Mouse (Mus musculus) heart, embryonic 15.5 days (tissue): Measurements from ENCODE around the gene Tefm. TPM values are rescaled to one million over a fixed set of nuclear protein-coding genes. Genes with fewer than 3 reads are reported as not detected.

Source experiments
- ATAC-seq: fragments of 200-750 bp; cut with Nextera tagmentation; replicated peaks from 2 replicates; pipeline ENCODE4 v1.8.0; 2017; ENCODE audit warnings: low read depth, moderate TSS enrichment; ENCODE audit not compliant: insufficient number of reproducible peaks, insufficient read depth, low FRiP score
- H3K27ac ChIP-seq: fragments of 300-500 bp; sonication (generic); 2 replicates; pipeline ENCODE4 v1.5.1; 2015; ENCODE audit warnings: mild to moderate bottlenecking, inconsistent platforms
- H3K27me3 ChIP-seq: fragments of 300-500 bp; sonication (generic); 2 replicates; pipeline ENCODE4 v1.6.1; 2015; ENCODE audit warnings: inconsistent platforms
- H3K36me3 ChIP-seq: fragments of 300-500 bp; sonication (generic); 2 replicates; pipeline ENCODE4 v1.6.1; 2015; ENCODE audit warnings: mild to moderate bottlenecking, inconsistent platforms
- H3K4me1 ChIP-seq: fragments of 300-500 bp; sonication (generic); replicated peaks from 2 replicates; pipeline ENCODE4 v1.6.1; 2015; ENCODE audit warnings: inconsistent platforms
- H3K4me2 ChIP-seq: fragments of 300-500 bp; sonication (generic); 2 replicates; pipeline ENCODE4 v1.6.1; 2015; ENCODE audit warnings: inconsistent platforms, mild to moderate bottlenecking, moderate library complexity
- H3K4me3 ChIP-seq: fragments of 300-500 bp; sonication (generic); 2 replicates; pipeline ENCODE4 v1.5.1; 2015; ENCODE audit warnings: mild to moderate bottlenecking, inconsistent platforms
- H3K9ac ChIP-seq: fragments of 300-500 bp; sonication (generic); 2 replicates; pipeline ENCODE4 v1.6.1; 2015; ENCODE audit warnings: mild to moderate bottlenecking, inconsistent platforms
- H3K9me3 ChIP-seq: fragments of 300-500 bp; sonication (generic); replicated peaks from 2 replicates; pipeline ENCODE4 v1.6.1; 2016; ENCODE audit warnings: inconsistent platforms
- WGBS: fragments of 180-500 bp; shearing (Covaris S2); methylation state at CpG from one replicate; pipeline ENCODE4 v1.1.7; 2015; ENCODE audit warnings: mixed read lengths; 5-methylcytosine and 5-hydroxymethylcytosine counted together
- polyA plus RNA-seq: library from polyadenylated mRNA; unstranded; fragments of >200 nt; fragmentation: Nextera tagmentation; extraction: Ambion mirVana; gene quantifications from 2 replicates; pipeline ENCODE4 v1.2.1, GENCODE M21; 2015

Gene Tefm
- polyA plus RNA-seq, 1 experiment from 2014 or later: 29.2 TPM

GRCm38 (mm10) chr11:80173963-80174670 is 32.1 kb upstream of the Tefm start:
- ATAC-seq: no peak
- Histone ChIP-seq H3K9me3 (no peaks in the 10 kb centered on the region), H3K36me3 (no peaks in the 10 kb centered on the region), H3K9ac (no peak overlapping the region), H3K4me1 (peaks cover 8% of the 10 kb centered on the region), H3K4me2 (no peak overlapping the region), H3K27ac (no peak overlapping the region), H3K27me3 (no peaks in the 10 kb centered on the region), H3K4me3 (no peak overlapping the region)
- WGBS: 71% methylated on average over 11 of the region's 11 CpGs

GRCm38 (mm10) chr11:80171884-80172283 is 29.9 kb upstream of the Tefm start:
- WGBS: 62% methylated on average over 4 of the region's 4 CpGs
- Histone ChIP-seq H3K36me3 (no peaks in the 10 kb centered on the region), H3K9me3 (no peaks in the 10 kb centered on the region), H3K27ac (no peak overlapping the region), H3K27me3 (no peaks in the 10 kb centered on the region), H3K4me1 (no peaks in the 10 kb centered on the region), H3K4me2 (no peak overlapping the region), H3K4me3 (no peak overlapping the region), H3K9ac (no peak overlapping the region)
- no peak for ATAC-seq

- H3K9me3 ChIP-seq: no peaks in the 10 kb centered on the region
- no peaks in the 10 kb centered on the region for H3K36me3 ChIP-seq
- H3K4me2 ChIP-seq: no peak overlapping the region
- H3K4me1 ChIP-seq: no peaks in the 10 kb centered on the region
- no peak overlapping the region for H3K4me3 ChIP-seq
- ATAC-seq: no peak
- 55% methylated on average over 5 of the region's 5 CpGs for WGBS
- no peaks in the 10 kb centered on the region for H3K27me3 ChIP-seq
- no peak overlapping the region for H3K27ac ChIP-seq
- no peak overlapping the region for H3K9ac ChIP-seq
Observed at GRCm38 (mm10) chr11:80170351-80170750, 28.4 kb upstream of the Tefm start.

- ATAC-seq: no peak
- 71% methylated on average over 3 of the region's 3 CpGs for WGBS
- H3K36me3 ChIP-seq: no peaks in the 10 kb centered on the region
- no peak overlapping the region for H3K27ac ChIP-seq
- H3K4me1 ChIP-seq: no peaks in the 10 kb centered on the region
- H3K9ac ChIP-seq: no peak overlapping the region
- no peak overlapping the region for H3K4me3 ChIP-seq
- no peaks in the 10 kb centered on the region for H3K27me3 ChIP-seq
- no peak overlapping the region for H3K4me2 ChIP-seq
- no peaks in the 10 kb centered on the region for H3K9me3 ChIP-seq
Observed at GRCm38 (mm10) chr11:80169629-80170028, 27.7 kb upstream of the Tefm start.

GRCm38 (mm10) chr11:80168611-80169249 is 26.8 kb upstream of the Tefm start:
- 67% methylated on average over 4 of the region's 4 CpGs for WGBS

GRCm38 (mm10) chr11:80168121-80168520 is 26.1 kb upstream of the Tefm start:
- H3K36me3 ChIP-seq: no peaks in the 10 kb centered on the region
- WGBS: 85% methylated on average over 9 of the region's 9 CpGs
- no peak overlapping the region for H3K4me3 ChIP-seq
- H3K27me3 ChIP-seq: no peaks in the 10 kb centered on the region
- H3K9me3 ChIP-seq: no peaks in the 10 kb centered on the region
- H3K9ac ChIP-seq: no peak overlapping the region
- no peak for ATAC-seq
- H3K27ac ChIP-seq: no peak overlapping the region
- no peaks in the 10 kb centered on the region for H3K4me1 ChIP-seq
- no peak overlapping the region for H3K4me2 ChIP-seq

More at GRCm38 (mm10) chr11:80168611-80169249, 26.8 kb upstream of the Tefm start:
- Histone ChIP-seq H3K36me3 (no peaks in the 10 kb centered on the region), H3K9me3 (no peaks in the 10 kb centered on the region), H3K4me1 (no peaks in the 10 kb centered on the region), H3K4me3 (no peak overlapping the region), H3K4me2 (no peak overlapping the region), H3K27ac (no peak overlapping the region), H3K9ac (no peak overlapping the region), H3K27me3 (no peaks in the 10 kb centered on the region)
- no peak for ATAC-seq

GRCm38 (mm10) chr11:80164224-80164623 is 22.2 kb upstream of the Tefm start:
- Histone ChIP-seq H3K4me3 (no peak overlapping the region), H3K36me3 (no peaks in the 10 kb centered on the region), H3K9ac (no peak overlapping the region), H3K27me3 (no peaks in the 10 kb centered on the region), H3K27ac (no peak overlapping the region), H3K9me3 (no peaks in the 10 kb centered on the region), H3K4me1 (no peaks in the 10 kb centered on the region), H3K4me2 (no peak overlapping the region)
- no peak for ATAC-seq
- 73% methylated on average over 2 of the region's 2 CpGs for WGBS

GRCm38 (mm10) chr11:80163362-80164116 is 21.6 kb upstream of the Tefm start:
- Histone ChIP-seq H3K27me3 (no peaks in the 10 kb centered on the region), H3K9me3 (no peaks in the 10 kb centered on the region), H3K4me3 (no peak overlapping the region), H3K27ac (no peak overlapping the region), H3K4me2 (no peak overlapping the region), H3K4me1 (no peaks in the 10 kb centered on the region), H3K9ac (no peak overlapping the region), H3K36me3 (no peaks in the 10 kb centered on the region)
- 66% methylated on average over 7 of the region's 7 CpGs for WGBS
- ATAC-seq: no peak

GRCm38 (mm10) chr11:80161041-80161440 is 19.1 kb upstream of the Tefm start:
- Histone ChIP-seq H3K4me1 (no peaks in the 10 kb centered on the region), H3K36me3 (no peaks in the 10 kb centered on the region), H3K4me3 (no peak overlapping the region), H3K9me3 (no peaks in the 10 kb centered on the region), H3K27ac (no peak overlapping the region), H3K9ac (no peak overlapping the region), H3K4me2 (no peak overlapping the region), H3K27me3 (peaks cover 8% of the 10 kb centered on the region)
- no peak for ATAC-seq
- 80% methylated on average over 4 of the region's 4 CpGs for WGBS

- Histone ChIP-seq H3K27ac (no peak overlapping the region), H3K4me3 (no peak overlapping the region), H3K9ac (no peak overlapping the region), H3K4me1 (peaks cover 6% of the 10 kb centered on the region), H3K9me3 (no peaks in the 10 kb centered on the region), H3K4me2 (no peak overlapping the region), H3K36me3 (no peaks in the 10 kb centered on the region), H3K27me3 (peaks cover 28% of the 10 kb centered on the region)
- ATAC-seq: no peak
- WGBS: 76% methylated on average over 7 of the region's 7 CpGs
Observed at GRCm38 (mm10) chr11:80159018-80159417, 17.0 kb upstream of the Tefm start.

- peaks cover 12% of the 10 kb centered on the region for H3K4me1 ChIP-seq
- H3K36me3 ChIP-seq: no peaks in the 10 kb centered on the region
- H3K27me3 ChIP-seq: peaks cover 44% of the 10 kb centered on the region
- no peak for ATAC-seq
- H3K9ac ChIP-seq: no peak overlapping the region
- H3K9me3 ChIP-seq: no peaks in the 10 kb centered on the region
- no peak overlapping the region for H3K4me3 ChIP-seq
- H3K4me2 ChIP-seq: no peak overlapping the region
- 76% methylated on average over 4 of the region's 4 CpGs for WGBS
- no peak overlapping the region for H3K27ac ChIP-seq
Observed at GRCm38 (mm10) chr11:80156841-80157240, 14.9 kb upstream of the Tefm start.
